In genomic region chr13:90425379-90425778, GRCm38 (mm10) we compare ENCODE assay signal across 27 mouse cellular contexts.
DNase-seq lines count a peak whose midpoint lies in the region; ATAC-seq lines count a peak whose summit lies in the region.
"Had no signal": no experiment of that assay in that cellular context is flagged by ENCODE, and none has a peak within 500 bp of the region (broad histone marks: within the 10 kb centered on the region; RNA-seq: fewer than 3 reads in every experiment).

No protein-coding gene starts in this region.

- H3K27ac ChIP-seq in kidney, embryonic 14.5 days (ENCODE audit: low read depth, low read length), result no peak overlapping the region
- H3K27ac ChIP-seq in neural tube, embryonic 11.5 days (ENCODE audit: low read depth, low read length), result no peak overlapping the region
- H3K27ac ChIP-seq: embryonic facial prominence, embryonic 12.5 days; heart, embryonic 13.5 days; limb, embryonic 15.5 days; liver, embryonic 14.5 days; midbrain, embryonic 15.5 days; neural tube, embryonic 15.5 days had no signal

- no peak overlapping the region for H3K4me2 ChIP-seq in kidney, embryonic 14.5 days (replicated peaks; ENCODE audit: low read depth, low read length)
- no peak overlapping the region for H3K4me2 ChIP-seq in neural tube, embryonic 11.5 days (ENCODE audit: low read depth)
- H3K4me2 ChIP-seq: embryonic facial prominence, embryonic 12.5 days; heart, embryonic 13.5 days; limb, embryonic 15.5 days; lung, embryonic 14.5 days; midbrain, embryonic 15.5 days; neural tube, embryonic 15.5 days had no signal

- H3K4me3 ChIP-seq in kidney, embryonic 14.5 days (ENCODE audit: low read length), result no peak overlapping the region
- H3K4me3 ChIP-seq in neural tube, embryonic 11.5 days (ENCODE audit: low read depth, low read length), result no peak overlapping the region
- H3K4me3 ChIP-seq: embryonic facial prominence, embryonic 12.5 days; heart, embryonic 13.5 days; limb, embryonic 15.5 days; megakaryocyte, embryonic 14.5 days; midbrain, embryonic 15.5 days; myocyte; neural tube, embryonic 15.5 days had no signal

- H3K4me1 ChIP-seq in kidney, embryonic 14.5 days (ENCODE audit: control insufficient read depth, insufficient read depth, low read length), result no peaks in the 10 kb centered on the region
- no peaks in the 10 kb centered on the region for H3K4me1 ChIP-seq in neural tube, embryonic 11.5 days (ENCODE audit: control insufficient read depth, insufficient read depth, low read length)
- H3K4me1 ChIP-seq: heart, embryonic 13.5 days; limb, embryonic 15.5 days; megakaryocyte, embryonic 14.5 days; midbrain, embryonic 15.5 days; neural tube, embryonic 15.5 days had no signal

- peaks cover 4% of the 10 kb centered on the region; the same call in 1 of the 2 replicates for H3K9me3 ChIP-seq in kidney, embryonic 14.5 days (ENCODE audit: control insufficient read depth, low read length)
- no peaks in the 10 kb centered on the region for H3K9me3 ChIP-seq in neural tube, embryonic 11.5 days (ENCODE audit: control insufficient read depth, low read length)
- H3K9me3 ChIP-seq: embryonic facial prominence, embryonic 12.5 days; heart, embryonic 13.5 days; limb, embryonic 15.5 days; midbrain, embryonic 15.5 days; neural tube, embryonic 15.5 days had no signal

- no peaks in the 10 kb centered on the region for H3K27me3 ChIP-seq in kidney, embryonic 14.5 days (ENCODE audit: control insufficient read depth, insufficient read depth, low read length)
- H3K27me3 ChIP-seq in neural tube, embryonic 11.5 days (ENCODE audit: control insufficient read depth, insufficient read depth, low read length), result no peaks in the 10 kb centered on the region
- H3K27me3 ChIP-seq: embryonic facial prominence, embryonic 12.5 days; heart, embryonic 13.5 days; limb, embryonic 15.5 days; megakaryocyte, embryonic 14.5 days; midbrain, embryonic 15.5 days; neural tube, embryonic 15.5 days had no signal

- peak; percentile 5 to 71 for DNase-seq in adrenal gland, adult (ENCODE audit: inconsistent age in 2 of 2, low spot score in 1 of 2)
- no peak for DNase-seq in adrenal gland, adult 18-20 months (ENCODE audit: low spot score in 2 of 2)
- DNase-seq in kidney, postnatal 14 days, result no peak
- DNase-seq in neural tube, embryonic 11.5 days (ENCODE audit: low spot score), result no peak
- DNase-seq in neural tube, embryonic 10.5 days (ENCODE audit: extremely low spot score, low spot score), result no peak
- no peak for DNase-seq in left cerebral cortex, adult 9 months (ENCODE audit: low spot score in 2 of 2)
- no peak for DNase-seq in T-cell, adult 2 months (ENCODE audit: low spot score)
- DNase-seq: cerebellum, adult 2 months; cerebellum, postnatal 36 days; forebrain, postnatal 0 days; gastrocnemius, postnatal 25 days; heart, adult 18-20 months; heart, postnatal 14 days; kidney, postnatal 36 days; lung, embryonic 14.5 days; right cerebral cortex, adult 18-20 months; right cerebral cortex, postnatal 4 days; thymus, postnatal 14 days had no signal

- no peaks in the 10 kb centered on the region for H3K36me3 ChIP-seq in kidney, embryonic 14.5 days (ENCODE audit: control insufficient read depth, insufficient read depth, low read length)
- H3K36me3 ChIP-seq in neural tube, embryonic 11.5 days (ENCODE audit: control insufficient read depth, insufficient read depth, low read length), result no peaks in the 10 kb centered on the region
- H3K36me3 ChIP-seq: embryonic facial prominence, embryonic 12.5 days; heart, embryonic 13.5 days; limb, embryonic 15.5 days; midbrain, embryonic 15.5 days; neural tube, embryonic 15.5 days had no signal

- 17% methylated on average over 1 of the region's 1 CpGs for WGBS in kidney, embryonic 14.5 days
- 48% methylated on average over 1 of the region's 1 CpGs for WGBS in neural tube, embryonic 11.5 days

- no peak overlapping the region for H3K9ac ChIP-seq in kidney, embryonic 14.5 days (ENCODE audit: low read depth, low read length)
- no peak overlapping the region for H3K9ac ChIP-seq in neural tube, embryonic 11.5 days (ENCODE audit: low read length)
- H3K9ac ChIP-seq: embryonic facial prominence, embryonic 12.5 days; forebrain, postnatal 0 days; heart, embryonic 13.5 days; limb, embryonic 15.5 days; liver, embryonic 14.5 days; lung, embryonic 14.5 days; midbrain, embryonic 15.5 days; neural tube, embryonic 15.5 days had no signal

- peak; percentile 96 for ATAC-seq in kidney, embryonic 14.5 days (ENCODE audit: low FRiP score, low TSS enrichment)
- ATAC-seq in neural tube, embryonic 11.5 days (ENCODE audit: insufficient read depth, low FRiP score, low TSS enrichment), result 0 out of 2 replicates have a peak, but pooled peaks have one; percentile 4
- ATAC-seq: forebrain, postnatal 0 days; midbrain, embryonic 15.5 days had no signal

Comparison
In these comparisons a context has a peak if more than half of its experiments do, and no peak if none do; other contexts are left out.
1. DNase-seq: peak in adrenal gland, adult (2 of 2); none in adrenal gland, adult 18-20 months (0 of 2), kidney, postnatal 14 days (single experiment), neural tube, embryonic 11.5 days (single experiment), neural tube, embryonic 10.5 days (single experiment), left cerebral cortex, adult 9 months (0 of 2) and T-cell, adult 2 months (single experiment).